Mouse (Mus musculus) hindbrain, embryonic 12.5 days (tissue): ENCODE measurements around the gene Slc36a4. TPM values are rescaled to one million over a fixed set of nuclear protein-coding genes. Genes with fewer than 3 reads are reported as not detected.

ENCODE experiments used
- ATAC-seq: fragments of 200-750 bp; cut with Nextera tagmentation; 2 replicates; pipeline ENCODE4 v1.8.0; 2017; ENCODE audit warnings: moderate TSS enrichment; ENCODE audit not compliant: low FRiP score
- H3K27ac ChIP-seq: fragments of 300-500 bp; sonication (generic); 2 replicates; pipeline ENCODE4 v1.5.1; 2016; ENCODE audit warnings: mild to moderate bottlenecking
- H3K27me3 ChIP-seq: fragments of 300-500 bp; sonication (generic); 2 replicates; pipeline ENCODE4 v1.6.1; 2016; ENCODE audit warnings: mild to moderate bottlenecking
- H3K36me3 ChIP-seq: fragments of 300-500 bp; sonication (generic); 2 replicates; pipeline ENCODE4 v1.6.1; 2016; ENCODE audit warnings: mild to moderate bottlenecking
- H3K4me1 ChIP-seq: fragments of 300-500 bp; sonication (generic); 2 replicates; pipeline ENCODE4 v1.6.1; 2016
- H3K4me2 ChIP-seq: fragments of 300-500 bp; sonication (generic); replicated peaks from 2 replicates; pipeline ENCODE4 v1.6.1; 2016; ENCODE audit warnings: mild to moderate bottlenecking
- H3K4me3 ChIP-seq: fragments of 300-500 bp; sonication (generic); 2 replicates; pipeline ENCODE4 v1.5.1; 2016; ENCODE audit warnings: mild to moderate bottlenecking
- H3K9ac ChIP-seq: fragments of 300-500 bp; sonication (generic); 2 replicates; pipeline ENCODE4 v1.6.1; 2016; ENCODE audit warnings: mild to moderate bottlenecking, moderate library complexity
- H3K9me3 ChIP-seq: fragments of 300-500 bp; sonication (generic); replicated peaks from 2 replicates; pipeline ENCODE4 v1.6.1; 2016; ENCODE audit warnings: mild to moderate bottlenecking
- WGBS: fragments of 180-500 bp; shearing (Covaris S2); methylation state at CpG from one replicate; pipeline ENCODE4 v1.1.7; 2016; 5-methylcytosine and 5-hydroxymethylcytosine counted together
- polyA plus RNA-seq: library from polyadenylated mRNA; unstranded; fragments of >200 nt; fragmentation: Nextera tagmentation; extraction: Ambion mirVana; gene quantifications from 2 replicates; pipeline ENCODE4 v1.2.1, GENCODE M21; 2016

Gene Slc36a4
- 23.6 and 24.4 TPM in 2 replicates for polyA plus RNA-seq

GRCm38 (mm10) chr9:15709599-15710381 lies at the start of gene Slc36a4:
Gene Slc36a4, plus strand, starts transcription at chr9:15709738.
- no peaks in the 10 kb centered on the region for H3K36me3 ChIP-seq
- ATAC-seq = peak; percentile 95
- H3K9me3 ChIP-seq = no peaks in the 10 kb centered on the region
- peak within 1 kb of the TSS; percentile 79 for H3K4me2 ChIP-seq
- H3K27me3 ChIP-seq = no peaks in the 10 kb centered on the region
- H3K4me1 ChIP-seq = peaks cover 20% of the 10 kb centered on the region
- H3K4me3 ChIP-seq = peak within 1 kb of the TSS; percentile 79
- peak within 1 kb of the TSS; percentile 93 for H3K9ac ChIP-seq
- 0% methylated on average over 55 of the region's 75 CpGs for WGBS
- H3K27ac ChIP-seq = peak within 1 kb of the TSS; percentile 85

DNA sequence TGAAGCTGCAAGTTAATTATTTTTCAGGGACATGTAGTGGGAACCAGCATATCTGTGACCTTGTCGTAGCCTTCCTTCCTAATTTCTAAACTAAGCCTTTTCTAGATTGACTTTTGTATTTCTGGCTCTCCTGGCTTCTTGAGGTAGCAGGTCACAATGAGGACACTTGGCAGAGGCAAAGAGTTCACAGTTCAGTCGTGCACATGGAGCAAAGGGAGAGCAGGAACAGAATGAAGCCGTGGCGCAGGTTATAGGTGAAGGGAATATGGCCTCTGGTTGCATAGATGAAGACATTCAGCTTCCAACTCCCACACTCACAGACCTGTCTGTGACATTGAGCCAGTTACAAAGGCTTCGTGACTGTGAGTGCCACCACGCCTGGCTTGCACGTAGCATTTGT lies 44.9 kb upstream of the Slc36a4 start:
- WGBS = 81% methylated on average over 7 of the region's 7 CpGs
- no peak overlapping the region for H3K4me3 ChIP-seq
- H3K9me3 ChIP-seq = no peaks in the 10 kb centered on the region
- no peaks in the 10 kb centered on the region for H3K27me3 ChIP-seq
- H3K36me3 ChIP-seq = no peaks in the 10 kb centered on the region
- no peak for ATAC-seq
- no peak overlapping the region for H3K4me2 ChIP-seq
- no peak overlapping the region for H3K9ac ChIP-seq
- no peaks in the 10 kb centered on the region for H3K4me1 ChIP-seq
- no peak overlapping the region for H3K27ac ChIP-seq

DNA sequence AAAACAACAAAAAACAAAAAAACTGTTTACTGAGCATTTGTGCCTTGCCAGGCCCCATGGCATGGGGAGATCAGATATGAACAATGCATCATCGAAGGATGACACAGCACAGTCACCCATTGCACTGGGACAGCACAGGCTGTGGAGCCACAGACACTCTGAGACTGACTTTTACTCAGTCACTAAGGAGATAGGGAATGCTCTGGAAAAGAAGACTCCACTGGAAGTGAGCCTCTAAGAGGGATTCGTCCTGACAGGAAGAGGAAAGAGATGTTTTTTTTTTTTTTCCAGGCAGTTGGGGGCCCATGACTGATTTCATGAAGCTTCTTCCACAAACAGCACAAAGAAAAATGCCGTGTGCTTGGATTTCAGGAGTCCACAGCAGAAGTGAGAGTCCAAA lies 40.1 kb upstream of the Slc36a4 start:
- Histone ChIP-seq H3K9me3 (no peaks in the 10 kb centered on the region), H3K27me3 (no peaks in the 10 kb centered on the region), H3K9ac (no peak overlapping the region), H3K4me1 (no peaks in the 10 kb centered on the region), H3K36me3 (no peaks in the 10 kb centered on the region), H3K4me3 (no peak overlapping the region), H3K27ac (no peak overlapping the region), H3K4me2 (no peak overlapping the region)
- ATAC-seq = no peak
- WGBS = 60% methylated on average over 3 of the region's 3 CpGs

- WGBS = 31% methylated on average over 5 of the region's 5 CpGs
- Histone ChIP-seq H3K4me2 (no peak overlapping the region), H3K9me3 (no peaks in the 10 kb centered on the region), H3K4me1 (no peaks in the 10 kb centered on the region), H3K4me3 (no peak overlapping the region), H3K27ac (no peak overlapping the region), H3K36me3 (no peaks in the 10 kb centered on the region), H3K9ac (no peak overlapping the region), H3K27me3 (no peaks in the 10 kb centered on the region)
- ATAC-seq = peak; percentile 52; the same call in 1 of the 2 replicates
Observed at GRCm38 (mm10) chr9:15670002-15670527, 39.5 kb upstream of the Slc36a4 start.

- no peak for ATAC-seq
- Histone ChIP-seq H3K9ac (no peak overlapping the region), H3K27ac (no peak overlapping the region), H3K27me3 (no peaks in the 10 kb centered on the region), H3K9me3 (no peaks in the 10 kb centered on the region), H3K4me2 (no peak overlapping the region), H3K4me1 (no peaks in the 10 kb centered on the region), H3K4me3 (no peak overlapping the region), H3K36me3 (no peaks in the 10 kb centered on the region)
- 38% methylated on average over 1 of the region's 1 CpGs for WGBS
Observed at GRCm38 (mm10) chr9:15672251-15672650, 37.3 kb upstream of the Slc36a4 start.

DNA sequence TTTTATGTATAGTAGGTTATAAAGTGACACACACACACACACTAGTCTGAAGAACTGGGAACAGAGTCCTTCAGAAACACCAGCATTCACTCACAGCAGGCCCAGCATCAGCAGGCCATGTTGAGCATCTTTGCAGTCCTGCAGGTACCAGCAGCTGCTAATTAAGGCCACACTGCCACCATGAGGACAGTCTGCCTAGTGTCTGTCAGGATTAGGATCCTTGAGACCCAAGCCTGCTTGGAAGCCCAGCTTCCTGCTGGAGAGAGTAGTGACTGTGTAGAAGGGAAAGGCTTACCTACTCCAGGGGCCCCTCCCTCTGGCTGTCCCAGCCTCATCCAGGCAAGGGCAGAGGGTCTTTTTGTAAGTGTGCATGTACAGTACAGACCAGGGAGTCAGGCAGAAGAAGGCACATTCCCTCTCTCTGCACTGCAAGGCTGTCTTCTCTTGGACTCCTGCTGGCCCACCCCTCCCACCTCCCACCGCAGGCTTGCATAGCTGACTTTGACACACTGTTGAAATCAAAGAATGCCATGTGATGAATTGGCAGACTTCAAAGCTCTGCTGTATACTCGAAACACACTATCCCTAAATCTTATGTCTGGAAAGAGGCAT lies 27.6 kb upstream of the Slc36a4 start:
- Histone ChIP-seq H3K9me3 (no peaks in the 10 kb centered on the region), H3K27me3 (no peaks in the 10 kb centered on the region), H3K27ac (no peak overlapping the region), H3K9ac (no peak overlapping the region), H3K4me2 (no peak overlapping the region), H3K36me3 (no peaks in the 10 kb centered on the region), H3K4me1 (0 out of 2 replicates have a peak, but pooled peaks cover 2% of the 10 kb centered on the region), H3K4me3 (no peak overlapping the region)
- peak; percentile 88 for ATAC-seq
- WGBS = 26% methylated on average over 2 of the region's 2 CpGs

DNA sequence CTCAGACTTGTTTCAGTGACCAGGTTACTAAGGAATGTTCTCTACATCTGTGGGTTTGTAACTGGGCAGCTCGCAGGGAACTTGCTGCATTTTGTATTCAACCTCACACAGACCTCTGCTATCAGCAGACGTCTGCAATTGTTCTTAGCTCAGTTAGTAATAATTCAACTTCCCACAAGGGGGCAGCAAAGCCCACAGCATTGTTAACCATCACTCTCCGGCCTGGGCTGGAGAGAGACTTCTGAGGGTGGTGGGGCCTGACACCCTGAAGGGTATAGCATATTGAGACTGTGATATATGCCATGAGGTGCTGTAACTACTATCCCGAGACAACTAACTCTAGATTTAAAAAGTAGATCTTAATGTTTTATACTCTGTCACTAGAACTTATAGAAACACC lies 24.3 kb upstream of the Slc36a4 start:
- no peaks in the 10 kb centered on the region for H3K36me3 ChIP-seq
- WGBS = 18% methylated on average over 4 of the region's 4 CpGs
- H3K27ac ChIP-seq = no peak overlapping the region
- H3K9ac ChIP-seq = no peak overlapping the region
- H3K4me1 ChIP-seq = 0 out of 2 replicates have a peak, but pooled peaks cover 2% of the 10 kb centered on the region
- H3K9me3 ChIP-seq = no peaks in the 10 kb centered on the region
- H3K4me3 ChIP-seq = no peak overlapping the region
- H3K27me3 ChIP-seq = no peaks in the 10 kb centered on the region
- no peak overlapping the region for H3K4me2 ChIP-seq
- ATAC-seq = peak; percentile 68

GRCm38 (mm10) chr9:15687358-15687757 lies 22.2 kb upstream of the Slc36a4 start:
- Histone ChIP-seq H3K9ac (no peak overlapping the region), H3K4me2 (no peak overlapping the region), H3K4me3 (no peak overlapping the region), H3K9me3 (no peaks in the 10 kb centered on the region), H3K36me3 (no peaks in the 10 kb centered on the region), H3K4me1 (no peaks in the 10 kb centered on the region), H3K27me3 (no peaks in the 10 kb centered on the region), H3K27ac (no peak overlapping the region)
- WGBS = 88% methylated on average over 5 of the region's 5 CpGs
- ATAC-seq = no peak

GRCm38 (mm10) chr9:15693847-15694246 lies 15.7 kb upstream of the Slc36a4 start:
- Histone ChIP-seq H3K27me3 (no peaks in the 10 kb centered on the region), H3K9ac (no peak overlapping the region), H3K4me3 (no peak overlapping the region), H3K9me3 (no peaks in the 10 kb centered on the region), H3K4me1 (no peaks in the 10 kb centered on the region), H3K36me3 (no peaks in the 10 kb centered on the region), H3K4me2 (no peak overlapping the region), H3K27ac (no peak overlapping the region)
- WGBS = 74% methylated on average over 4 of the region's 4 CpGs
- ATAC-seq = no peak

DNA sequence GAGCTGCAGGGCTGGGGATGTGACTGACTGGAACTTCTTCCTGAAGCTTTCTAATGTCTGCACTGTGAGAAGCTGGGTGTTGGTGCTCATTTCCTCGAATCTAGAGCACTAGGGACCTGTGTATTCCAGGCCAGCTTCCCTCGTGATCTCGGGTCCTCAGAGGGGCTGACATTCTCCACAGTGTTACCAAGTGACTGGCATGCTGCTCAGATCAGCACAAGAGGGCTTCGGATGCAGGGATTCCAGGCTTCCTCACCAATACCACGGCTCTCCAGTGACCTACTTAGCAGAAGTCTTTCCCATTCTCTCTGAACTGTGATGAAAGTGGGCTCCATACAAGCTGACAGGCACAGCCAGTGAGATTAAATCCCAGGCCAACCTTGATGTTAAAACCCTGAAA lies 14.5 kb upstream of the Slc36a4 start:
- Histone ChIP-seq H3K4me2 (no peak overlapping the region), H3K27ac (no peak overlapping the region), H3K9me3 (no peaks in the 10 kb centered on the region), H3K9ac (no peak overlapping the region), H3K36me3 (no peaks in the 10 kb centered on the region), H3K4me3 (no peak overlapping the region), H3K27me3 (no peaks in the 10 kb centered on the region), H3K4me1 (no peaks in the 10 kb centered on the region)
- ATAC-seq = no peak
- 49% methylated on average over 5 of the region's 5 CpGs for WGBS

DNA sequence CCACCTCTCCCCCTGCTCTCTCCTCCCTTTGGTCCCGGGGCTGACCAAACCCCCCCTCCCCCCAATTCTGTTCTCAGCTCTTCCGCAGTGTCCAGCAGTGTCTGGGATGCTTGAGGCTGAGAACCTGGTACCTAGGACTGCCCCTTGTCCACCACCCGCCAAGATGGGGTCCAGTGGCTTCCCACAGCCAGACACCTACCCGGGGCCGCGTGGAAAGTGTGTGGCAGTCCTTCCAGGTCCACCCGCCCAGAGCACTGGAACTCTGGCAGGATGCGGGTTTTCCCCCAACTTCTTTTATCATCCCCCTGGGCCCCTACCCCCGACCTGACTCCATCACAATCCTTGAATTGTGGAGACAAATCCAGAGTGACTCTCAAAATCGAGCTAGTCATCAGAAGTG lies 3.8 kb upstream of the Slc36a4 start:
- no peak overlapping the region for H3K4me2 ChIP-seq
- no peaks in the 10 kb centered on the region for H3K9me3 ChIP-seq
- no peak for ATAC-seq
- 80% methylated on average over 10 of the region's 10 CpGs for WGBS
- no peaks in the 10 kb centered on the region for H3K27me3 ChIP-seq
- no peak overlapping the region for H3K4me3 ChIP-seq
- peaks cover 7% of the 10 kb centered on the region for H3K4me1 ChIP-seq
- no peak overlapping the region for H3K9ac ChIP-seq
- no peak overlapping the region for H3K27ac ChIP-seq
- no peaks in the 10 kb centered on the region for H3K36me3 ChIP-seq

DNA sequence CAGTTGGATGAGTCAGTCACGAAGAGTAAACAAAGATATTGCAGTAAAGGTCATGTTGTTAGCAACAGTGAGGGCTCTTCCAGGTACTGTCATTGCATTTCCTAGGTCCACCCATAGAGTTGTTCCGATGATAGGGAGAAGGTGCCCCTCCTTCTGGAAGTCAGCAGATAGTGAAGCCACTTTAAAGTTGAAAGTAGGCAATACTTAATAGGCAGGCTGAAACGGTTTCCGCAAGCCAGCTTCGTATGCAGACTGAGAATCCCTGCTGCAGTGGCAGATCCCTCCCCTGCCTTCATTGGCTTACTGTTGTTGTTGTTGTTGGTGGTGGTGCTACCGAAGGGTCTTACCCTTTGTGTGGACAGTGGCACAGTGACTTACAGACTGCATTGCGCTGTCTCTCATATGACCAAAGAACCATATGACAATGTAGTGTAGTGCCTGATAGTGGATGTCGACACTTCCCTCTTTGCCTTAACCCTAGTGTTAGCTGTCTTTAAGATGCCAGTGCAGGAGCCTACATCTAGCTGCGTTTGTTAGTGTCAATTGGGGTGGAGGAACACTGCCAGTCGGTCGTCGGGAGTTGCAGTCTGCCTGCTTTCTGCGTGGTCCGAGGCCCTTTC lies 449 bp upstream of the Slc36a4 start:
- H3K36me3 ChIP-seq = no peaks in the 10 kb centered on the region
- no peaks in the 10 kb centered on the region for H3K27me3 ChIP-seq
- no peaks in the 10 kb centered on the region for H3K9me3 ChIP-seq
- 17% methylated on average over 14 of the region's 14 CpGs for WGBS
- H3K9ac ChIP-seq = peak overlapping the region; percentile 93
- peak overlapping the region; percentile 79 for H3K4me2 ChIP-seq
- peak overlapping the region; percentile 85 for H3K27ac ChIP-seq
- H3K4me1 ChIP-seq = peaks cover 20% of the 10 kb centered on the region
- peak overlapping the region; percentile 79 for H3K4me3 ChIP-seq
- peak; percentile 70 for ATAC-seq
